Mouse (Mus musculus) liver, adult 2 months (tissue): ENCODE results near the gene Lbhd2. TPM values are rescaled to one million over a fixed set of nuclear protein-coding genes. Genes with fewer than 3 reads are reported as not detected.

Experiments used
- DNase-seq: peaks from one replicate; pipeline ENCODE4 v3.0.0-alpha.2; 2011; ENCODE audit warnings: low read depth, low spot score; ENCODE audit errors: extremely low read depth
- H3K27ac ChIP-seq: fragments of 200-500 bp; replicated peaks from 2 replicates; pipeline ENCODE4 v1.5.1; 2012; ENCODE audit warnings: low read depth, mild to moderate bottlenecking, control low read depth, inconsistent platforms, low read length; ENCODE audit not compliant: insufficient read depth
- H3K27me3 ChIP-seq: fragments of 200-500 bp; 2 replicates; pipeline ENCODE4 v1.6.1; 2012; ENCODE audit warnings: mild to moderate bottlenecking, moderate library complexity, low read length, inconsistent platforms; ENCODE audit not compliant: control insufficient read depth, insufficient read depth
- H3K36me3 ChIP-seq: fragments of 200-500 bp; 2 replicates; pipeline ENCODE4 v1.6.1; 2012; ENCODE audit warnings: low read length, inconsistent platforms; ENCODE audit not compliant: control insufficient read depth, insufficient read depth
- H3K4me1 ChIP-seq: fragments of 200-500 bp; 2 replicates; pipeline ENCODE4 v1.6.1; 2011; ENCODE audit warnings: low read length; ENCODE audit not compliant: control insufficient read depth, insufficient read depth
- H3K4me3 ChIP-seq: fragments of 200-500 bp; 2 replicates; pipeline ENCODE4 v1.5.1; 2011; ENCODE audit warnings: low read depth, mild to moderate bottlenecking, control low read depth, low read length, moderate library complexity; ENCODE audit not compliant: insufficient read depth
- H3K79me2 ChIP-seq: fragments of 200-500 bp; 2 replicates; pipeline ENCODE4 v1.6.1; 2012; ENCODE audit warnings: inconsistent platforms, mild to moderate bottlenecking, low read length, moderate library complexity; ENCODE audit not compliant: control insufficient read depth, insufficient read depth
- H3K9ac ChIP-seq: fragments of 200-500 bp; 2 replicates; pipeline ENCODE4 v1.6.1; 2012; ENCODE audit warnings: low read depth, mild to moderate bottlenecking, control low read depth, inconsistent platforms, low read length
- CTCF ChIP-seq: fragments of 200-500 bp; IDR thresholded peaks from 2 replicates; pipeline ENCODE4 v1.5.1; 2011; ENCODE audit warnings: low read depth, low read length, control low read depth
- POLR2A ChIP-seq: fragments of 200-500 bp; IDR thresholded peaks from 2 replicates; pipeline ENCODE4 v1.6.1; 2011; ENCODE audit warnings: low read length, control low read depth; ENCODE audit not compliant: insufficient read depth; ENCODE audit errors: extremely low read depth
- WGBS: fragments of 180-500 bp; shearing (Covaris S2); methylation state at CpG from one replicate; pipeline ENCODE4 v1.1.7; 2018; 5-methylcytosine and 5-hydroxymethylcytosine counted together
- polyA plus RNA-seq: library from polyadenylated mRNA; depleted of rRNA; stranded (reverse); fragments of >200 nt; gene quantifications from 2 replicates; pipeline ENCODE4 v1.2.3, GENCODE M21; 2012
- total RNA-seq: library from RNA; depleted of rRNA; stranded (reverse); fragments of >200 nt; gene quantifications from 2 replicates; pipeline ENCODE4 v1.2.3, GENCODE M21; 2014

Lbhd2 gene
- total and polyA plus RNA-seq, 2 experiments, result not detected

DNA sequence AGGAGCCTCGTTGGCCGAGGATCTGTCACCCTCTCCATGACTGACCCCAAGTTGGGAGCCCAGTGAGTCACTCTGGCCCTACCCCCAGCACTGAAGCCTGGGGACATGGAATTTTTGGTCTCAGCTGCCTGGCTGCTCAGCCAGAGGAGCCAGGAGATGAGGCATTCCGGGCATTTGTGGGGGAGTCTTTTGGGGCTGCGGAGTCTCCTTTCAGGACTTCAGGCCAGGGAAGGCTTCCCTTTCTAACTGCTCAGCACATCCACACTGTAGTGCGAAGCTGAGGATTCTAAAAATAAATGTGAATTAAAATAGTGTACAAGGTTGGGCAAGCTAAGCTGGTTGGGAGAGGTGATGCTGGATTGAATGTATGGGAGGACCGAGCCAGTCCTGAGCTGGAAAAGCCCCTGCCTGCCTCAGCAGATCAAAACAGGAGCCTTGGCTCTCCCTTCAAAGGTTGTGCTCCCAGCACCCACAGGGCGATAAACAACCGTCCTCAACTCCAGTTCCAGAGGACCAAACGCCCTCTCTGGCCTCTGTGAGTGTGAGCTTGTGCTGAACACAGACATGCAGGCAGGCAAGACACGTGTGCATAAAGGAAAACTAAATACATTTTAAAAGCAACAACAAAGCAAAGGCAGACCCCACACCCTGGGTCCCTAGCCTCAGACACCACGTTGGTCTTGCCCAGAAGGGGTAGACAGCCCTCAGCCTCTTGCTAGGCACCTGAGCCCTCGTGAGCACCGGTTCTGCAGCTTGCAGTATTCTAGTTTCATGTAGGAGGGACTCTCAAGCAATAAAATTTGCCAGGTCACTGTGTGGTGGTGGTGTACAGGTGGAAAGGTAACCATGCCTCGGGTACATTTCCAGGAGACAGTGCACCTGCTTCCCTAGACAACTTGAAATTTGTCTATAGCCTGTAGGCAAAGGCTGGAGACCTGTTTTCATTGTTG, 24.5 kb downstream of the Lbhd2 start:
- no peak for DNase-seq
- TF ChIP-seq POLR2A (no peak), CTCF (no peak)
- no peak overlapping the region for H3K27ac ChIP-seq
- no peaks in the 10 kb centered on the region for H3K27me3 ChIP-seq
- H3K9ac ChIP-seq, result no peak overlapping the region
- peaks cover 8% of the 10 kb centered on the region for H3K4me1 ChIP-seq
- H3K79me2 ChIP-seq, result no peaks in the 10 kb centered on the region
- 83% methylated on average over 14 of the region's 14 CpGs for WGBS
- H3K36me3 ChIP-seq, result no peaks in the 10 kb centered on the region
- no peak overlapping the region for H3K4me3 ChIP-seq

DNA sequence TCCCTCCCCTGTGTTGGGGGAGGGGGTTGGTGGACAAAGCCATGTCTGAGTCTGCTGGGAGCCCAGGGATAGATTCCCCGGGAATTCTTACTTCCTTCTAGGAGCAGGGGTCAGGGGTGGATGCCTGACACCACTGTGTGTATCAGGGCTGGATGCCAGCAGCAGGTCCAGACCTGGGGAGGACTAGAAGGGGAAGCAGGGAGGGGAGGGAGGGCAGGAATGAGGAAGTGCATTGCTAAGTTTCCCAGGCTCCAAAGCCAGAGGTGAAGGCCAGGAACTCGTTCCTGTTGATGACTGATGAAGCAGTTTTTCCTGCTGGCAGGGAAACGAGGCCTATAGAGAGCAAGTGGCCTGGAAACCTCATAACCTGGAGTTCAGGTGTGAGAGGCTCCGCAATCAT, 25.5 kb downstream of the Lbhd2 start:
- WGBS, result 44% methylated on average over 4 of the region's 4 CpGs
- peak overlapping the region; percentile 24; the same call in 1 of the 2 replicates for H3K27ac ChIP-seq
- DNase-seq, result no peak
- H3K9ac ChIP-seq, result no peak overlapping the region
- no peaks in the 10 kb centered on the region for H3K27me3 ChIP-seq
- H3K4me1 ChIP-seq, result peaks cover 9% of the 10 kb centered on the region
- no peak overlapping the region for H3K4me3 ChIP-seq
- H3K79me2 ChIP-seq, result no peaks in the 10 kb centered on the region
- no peaks in the 10 kb centered on the region for H3K36me3 ChIP-seq
- TF ChIP-seq CTCF, result no peak
- TF ChIP-seq POLR2A, result no peak

DNA sequence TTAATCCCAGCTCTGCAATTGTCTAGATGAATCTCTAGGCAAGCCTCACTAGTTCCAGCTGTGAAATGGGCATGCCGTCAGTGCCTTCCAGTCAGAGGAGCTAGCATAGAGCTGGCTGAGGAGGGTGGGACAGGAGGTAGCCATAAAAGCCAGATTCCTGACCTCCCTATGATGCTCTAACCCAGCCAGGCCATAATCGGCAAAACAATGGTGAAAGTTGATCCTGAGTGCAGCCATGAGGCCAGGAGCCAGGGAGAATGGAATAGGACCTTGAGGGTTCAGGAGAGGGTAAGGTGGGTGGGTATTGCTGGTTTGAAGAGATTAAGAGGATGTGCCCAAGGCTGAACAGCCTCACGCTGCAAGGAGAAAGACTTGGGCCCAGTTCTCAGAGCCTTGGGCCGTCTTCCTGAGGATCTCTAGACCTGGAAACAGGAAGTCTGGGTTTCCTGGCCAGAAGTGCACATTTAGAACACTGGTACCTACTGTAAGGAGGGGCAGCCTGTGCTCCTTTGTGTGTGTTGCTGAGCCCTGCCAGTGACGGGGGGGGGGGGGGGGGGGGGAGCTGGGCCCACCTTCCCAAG, 26.2 kb downstream of the Lbhd2 start:
- peak overlapping the region; percentile 24 for H3K27ac ChIP-seq
- H3K4me3 ChIP-seq, result no peak overlapping the region
- H3K4me1 ChIP-seq, result peaks cover 17% of the 10 kb centered on the region
- H3K36me3 ChIP-seq, result no peaks in the 10 kb centered on the region
- no peaks in the 10 kb centered on the region for H3K79me2 ChIP-seq
- no peak overlapping the region for H3K9ac ChIP-seq
- 80% methylated on average over 5 of the region's 5 CpGs for WGBS
- DNase-seq, result no peak
- H3K27me3 ChIP-seq, result no peaks in the 10 kb centered on the region
- TF ChIP-seq CTCF (no peak), POLR2A (no peak)

DNA sequence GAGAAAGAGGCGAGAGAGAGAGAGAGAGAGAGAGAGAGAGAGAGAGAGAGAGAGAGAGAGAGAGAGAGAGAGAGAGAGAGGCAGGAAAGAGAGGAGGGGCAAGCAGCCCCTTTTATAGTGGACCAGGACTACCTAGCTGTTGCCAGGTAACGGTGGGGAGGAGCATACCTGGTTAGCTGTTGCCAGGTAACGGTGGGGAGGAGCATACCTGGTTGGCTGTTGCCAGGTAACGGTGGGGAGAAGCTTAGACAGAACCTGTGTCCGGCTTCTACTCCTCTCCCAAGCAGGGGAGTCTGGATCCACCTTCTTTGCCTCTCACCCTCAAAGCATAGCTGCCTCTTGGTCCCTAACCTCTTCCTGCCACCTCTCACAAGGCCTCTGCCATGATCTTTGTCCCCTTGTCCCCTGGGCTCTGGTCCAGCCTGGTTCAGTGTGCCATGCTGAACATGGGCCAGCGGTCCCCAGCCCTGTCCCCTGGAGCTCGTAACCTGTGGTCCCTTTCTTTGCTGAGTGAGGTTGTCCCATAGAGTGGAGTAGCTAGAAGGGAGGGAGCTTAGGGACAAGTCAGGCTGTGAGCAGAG, 27.6 kb downstream of the Lbhd2 start:
- Histone ChIP-seq H3K9ac (no peak overlapping the region), H3K27me3 (no peaks in the 10 kb centered on the region), H3K36me3 (no peaks in the 10 kb centered on the region), H3K27ac (peak overlapping the region; percentile 25), H3K4me3 (no peak overlapping the region), H3K79me2 (no peaks in the 10 kb centered on the region), H3K4me1 (peaks cover 26% of the 10 kb centered on the region)
- no peak for TF ChIP-seq CTCF
- TF ChIP-seq POLR2A, result no peak
- 24% methylated on average over 7 of the region's 7 CpGs for WGBS
- DNase-seq, result peak; percentile 87

DNA sequence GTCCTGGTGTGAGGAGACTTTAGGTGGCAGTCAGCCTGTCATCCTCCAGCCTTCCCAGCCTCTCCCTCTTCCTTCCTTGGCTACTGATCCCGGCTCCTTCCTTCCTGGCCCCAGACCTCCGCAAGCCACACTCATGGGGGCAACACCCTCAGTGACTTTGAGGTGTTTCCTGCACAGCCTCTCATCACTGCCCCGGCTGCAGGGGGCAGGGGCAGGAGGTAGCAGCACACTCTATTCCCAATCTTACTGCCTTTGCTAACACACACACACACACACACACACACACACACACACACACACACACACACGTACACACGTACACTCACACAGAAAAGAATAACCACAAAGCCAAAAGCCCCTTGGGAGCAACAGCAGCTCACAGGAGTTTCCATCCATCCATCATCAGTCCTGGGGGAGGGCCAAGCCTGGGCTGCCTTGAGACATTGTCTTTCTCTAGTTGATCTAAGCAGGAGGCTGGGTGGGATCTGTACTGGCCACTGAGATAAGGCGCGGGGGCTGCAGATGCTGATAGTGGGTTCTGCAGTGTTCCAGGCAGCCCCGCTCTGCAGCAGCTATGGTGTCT, 28.2 kb downstream of the Lbhd2 start:
- Histone ChIP-seq H3K9ac (no peak overlapping the region), H3K4me1 (peaks cover 26% of the 10 kb centered on the region)

More for the DNA sequence above, 28.2 kb downstream of the Lbhd2 start:
- Histone ChIP-seq H3K27ac (0 out of 2 replicates have a peak overlapping the region, but pooled peaks have one; percentile 8), H3K79me2 (no peaks in the 10 kb centered on the region), H3K27me3 (no peaks in the 10 kb centered on the region), H3K36me3 (no peaks in the 10 kb centered on the region), H3K4me3 (no peak overlapping the region)
- DNase-seq, result no peak
- TF ChIP-seq POLR2A, result no peak
- TF ChIP-seq CTCF, result no peak
- WGBS, result 45% methylated on average over 8 of the region's 8 CpGs
